Mouse (Mus musculus) liver, adult 2 months (tissue): ENCODE results near the gene Clcnka.

ENCODE experiments used
- CTCF ChIP-seq: fragments of 200-500 bp; IDR thresholded peaks from 2 replicates; pipeline ENCODE4 v1.5.1; 2011; ENCODE audit warnings: low read depth, low read length, control low read depth
- POLR2A ChIP-seq: fragments of 200-500 bp; IDR thresholded peaks from 2 replicates; pipeline ENCODE4 v1.6.1; 2011; ENCODE audit warnings: low read length, control low read depth; ENCODE audit not compliant: insufficient read depth; ENCODE audit errors: extremely low read depth

GRCm38 (mm10) chr4:141341477-141341876 is 57.0 kb downstream of the Clcnka start:
- TF ChIP-seq POLR2A (no peak), CTCF (no peak)
